Mouse (Mus musculus) bone marrow, adult 2 months (tissue): ENCODE data around the gene Sap18. TPM values are rescaled to one million over a fixed set of nuclear protein-coding genes. Genes with fewer than 3 reads are reported as not detected.

ENCODE experiments used
- H3K27ac ChIP-seq: fragments of 200-500 bp; 2 replicates; pipeline ENCODE4 v1.5.1; 2012; ENCODE audit warnings: low read depth, mild to moderate bottlenecking, control low read depth, inconsistent platforms, low read length; ENCODE audit not compliant: control insufficient read depth, poor library complexity, insufficient read depth
- H3K4me1 ChIP-seq: fragments of 200-500 bp; 2 replicates; pipeline ENCODE4 v1.6.1; 2011; ENCODE audit warnings: low read length; ENCODE audit not compliant: control insufficient read depth, insufficient read depth
- H3K4me3 ChIP-seq: fragments of 200-500 bp; replicated peaks from 2 replicates; pipeline ENCODE3; 2011; ENCODE audit warnings: mild to moderate bottlenecking, low read depth, low read length, control low read depth; ENCODE audit not compliant: control insufficient read depth
- CTCF ChIP-seq: fragments of 200-500 bp; IDR thresholded peaks from 2 replicates; pipeline ENCODE4 v1.5.1; 2011; ENCODE audit warnings: low read length, control low read depth; ENCODE audit not compliant: control insufficient read depth, insufficient read depth
- POLR2A ChIP-seq: fragments of 200-500 bp; IDR thresholded peaks from 2 replicates; pipeline ENCODE4 v1.6.1; 2011; ENCODE audit warnings: low read depth, mild to moderate bottlenecking, control low read depth, low read length, borderline replicate concordance; ENCODE audit not compliant: control insufficient read depth
- WGBS: fragments of 180-500 bp; shearing (Covaris S2); methylation state at CpG from one replicate; pipeline ENCODE4 v1.1.7; 2018; 5-methylcytosine and 5-hydroxymethylcytosine counted together
- polyA plus RNA-seq: library from polyadenylated mRNA; stranded (reverse); fragments of >200 nt; gene quantifications from 2 replicates; pipeline ENCODE4 v1.2.4, GENCODE M21; 2011; ENCODE audit warnings: low replicate concordance; ENCODE audit not compliant: missing spikeins, insufficient read depth, insufficient read length

Gene Sap18
- polyA plus RNA-seq, 1 experiment, result 138 TPM

- 28% methylated on average over 5 of the region's 5 CpGs for WGBS
- Histone ChIP-seq H3K4me1 (peaks cover 8% of the 10 kb centered on the region), H3K27ac (peak overlapping the region; percentile 82; the same call in 1 of the 2 replicates), H3K4me3 (no peak overlapping the region)
- no peak for TF ChIP-seq POLR2A
- no peak for TF ChIP-seq CTCF
These were observed 28.9 kb upstream of the Sap18 start for GRCm38 (mm10) chr14:57769102-57769501.

DNA sequence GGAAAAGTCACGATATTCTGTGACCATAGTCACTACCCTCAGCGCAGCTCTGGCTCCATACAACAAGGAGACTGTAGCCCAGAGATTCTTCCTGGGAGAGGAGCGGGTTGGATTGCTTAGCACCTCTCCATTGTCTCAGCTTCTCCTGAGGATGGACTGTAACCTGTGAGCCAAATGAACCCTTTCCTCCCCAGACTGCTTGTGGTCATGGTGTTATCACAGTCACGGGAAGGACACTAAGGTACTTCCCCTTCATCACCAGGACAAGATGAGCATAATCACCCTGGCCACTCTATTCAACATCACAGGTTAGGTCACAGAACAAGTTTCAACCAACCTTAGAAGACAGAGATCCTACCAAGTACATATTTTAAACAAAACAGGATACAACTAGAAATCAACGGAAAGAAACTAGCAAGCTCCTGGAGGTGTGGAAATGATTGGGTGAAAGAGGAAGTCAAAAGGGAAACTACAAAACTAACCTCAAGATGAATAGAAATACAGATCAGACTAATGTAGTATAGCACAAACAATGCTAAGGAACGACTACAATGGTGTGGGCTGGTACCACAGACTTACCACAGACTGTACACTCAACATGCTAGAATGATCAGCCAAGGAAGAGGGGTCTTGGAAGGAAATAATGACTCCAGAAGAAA is 25.7 kb upstream of the Sap18 start:
- TF ChIP-seq CTCF, result no peak
- TF ChIP-seq POLR2A, result no peak
- peak overlapping the region; percentile 85 for H3K27ac ChIP-seq
- H3K4me3 ChIP-seq, result peak overlapping the region; percentile 27
- H3K4me1 ChIP-seq, result peaks cover 8% of the 10 kb centered on the region
- WGBS, result 24% methylated on average over 6 of the region's 6 CpGs

- Histone ChIP-seq H3K4me3 (no peak overlapping the region), H3K27ac (no peak overlapping the region), H3K4me1 (no peaks in the 10 kb centered on the region; the same call in 1 of the 2 replicates)
- 78% methylated on average over 4 of the region's 4 CpGs for WGBS
- no peak for TF ChIP-seq CTCF
- no peak for TF ChIP-seq POLR2A
These were observed 10.6 kb upstream of the Sap18 start for GRCm38 (mm10) chr14:57787406-57787805.

- 77% methylated on average over 2 of the region's 2 CpGs for WGBS
- H3K4me3 ChIP-seq, result no peak overlapping the region
- no peak for TF ChIP-seq CTCF
- TF ChIP-seq POLR2A, result no peak
- H3K27ac ChIP-seq, result no peak overlapping the region
- H3K4me1 ChIP-seq, result no peaks in the 10 kb centered on the region
These were observed 8.7 kb upstream of the Sap18 start for GRCm38 (mm10) chr14:57789311-57789710.

DNA sequence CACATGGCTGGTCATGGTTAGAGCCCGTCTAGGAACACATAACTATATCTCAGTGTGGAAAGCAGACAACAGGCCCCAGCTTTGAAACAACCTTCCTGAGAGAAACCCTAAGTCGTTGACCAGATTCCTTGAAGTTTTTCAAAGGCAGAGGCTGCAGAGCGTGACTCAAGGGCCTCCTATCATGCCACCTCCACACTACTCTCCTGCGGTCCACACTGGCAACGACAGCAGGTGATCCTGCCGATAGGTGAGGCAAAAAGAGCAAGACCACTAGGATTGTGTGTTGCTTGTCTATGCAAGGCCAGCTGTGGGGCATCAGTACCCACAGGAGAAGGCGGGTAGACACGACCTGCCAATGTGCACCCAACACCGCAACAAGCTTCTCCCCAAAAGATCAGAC is 8.2 kb upstream of the Sap18 start:
- no peak overlapping the region for H3K4me3 ChIP-seq
- H3K4me1 ChIP-seq, result no peaks in the 10 kb centered on the region
- 89% methylated on average over 9 of the region's 9 CpGs for WGBS
- no peak overlapping the region for H3K27ac ChIP-seq
- TF ChIP-seq POLR2A, result no peak
- TF ChIP-seq CTCF, result no peak

DNA sequence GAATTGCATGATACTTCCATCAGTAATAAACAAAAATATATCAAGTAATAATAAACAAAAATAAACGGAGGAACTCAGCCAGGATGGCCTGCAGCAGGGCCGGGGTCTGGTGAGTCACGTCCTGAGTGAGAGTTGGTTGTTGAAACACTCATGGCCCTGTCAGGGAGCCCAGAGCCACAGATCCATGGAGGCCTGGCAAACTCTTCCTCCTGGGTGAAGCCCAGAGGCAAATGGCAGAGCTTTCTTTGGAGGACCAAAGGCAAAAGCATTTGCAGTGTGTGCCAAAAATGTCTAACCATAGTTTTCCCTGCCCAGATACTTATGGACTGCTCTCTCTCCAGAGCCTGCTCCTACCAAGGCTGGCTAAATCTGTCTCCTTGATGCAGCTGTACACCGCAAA is 6.8 kb upstream of the Sap18 start:
- TF ChIP-seq CTCF, result no peak
- TF ChIP-seq POLR2A, result no peak
- Histone ChIP-seq H3K4me3 (no peak overlapping the region), H3K27ac (no peak overlapping the region), H3K4me1 (no peaks in the 10 kb centered on the region)
- 63% methylated on average over 4 of the region's 4 CpGs for WGBS

GRCm38 (mm10) chr14:57797551-57797950 is 429 bp upstream of the Sap18 start:
- peak overlapping the region; percentile 55 for H3K4me3 ChIP-seq
- no peaks in the 10 kb centered on the region; the same call in 1 of the 2 replicates for H3K4me1 ChIP-seq
- H3K27ac ChIP-seq, result peak overlapping the region; percentile 8; the same call in 1 of the 2 replicates
- TF ChIP-seq CTCF (no peak), POLR2A (no peak)
- 17% methylated on average over 7 of the region's 7 CpGs for WGBS

GRCm38 (mm10) chr14:57803731-57804130 is 5.8 kb downstream of the Sap18 start:
- TF ChIP-seq POLR2A, result no peak
- no peak for TF ChIP-seq CTCF
- Histone ChIP-seq H3K27ac (no peak overlapping the region), H3K4me1 (no peaks in the 10 kb centered on the region; the same call in 1 of the 2 replicates), H3K4me3 (no peak overlapping the region)
- 86% methylated on average over 4 of the region's 4 CpGs for WGBS
